Mouse (Mus musculus) spleen, adult 18-20 months (tissue): ENCODE measurements at regions not wholly inside any gene's neighbourhood (a gene's known extent, or its start where the extent isn't known, plus 50 kb on each side); places are given as distances from the start of the nearest gene placed in this dataset.

Experiments
- DNase-seq, 2 experiments: peaks; one replicate each; pipeline ENCODE4 v3.0.0; 2022; ENCODE audit warnings: mixed read lengths in 2 of 2

DNA sequence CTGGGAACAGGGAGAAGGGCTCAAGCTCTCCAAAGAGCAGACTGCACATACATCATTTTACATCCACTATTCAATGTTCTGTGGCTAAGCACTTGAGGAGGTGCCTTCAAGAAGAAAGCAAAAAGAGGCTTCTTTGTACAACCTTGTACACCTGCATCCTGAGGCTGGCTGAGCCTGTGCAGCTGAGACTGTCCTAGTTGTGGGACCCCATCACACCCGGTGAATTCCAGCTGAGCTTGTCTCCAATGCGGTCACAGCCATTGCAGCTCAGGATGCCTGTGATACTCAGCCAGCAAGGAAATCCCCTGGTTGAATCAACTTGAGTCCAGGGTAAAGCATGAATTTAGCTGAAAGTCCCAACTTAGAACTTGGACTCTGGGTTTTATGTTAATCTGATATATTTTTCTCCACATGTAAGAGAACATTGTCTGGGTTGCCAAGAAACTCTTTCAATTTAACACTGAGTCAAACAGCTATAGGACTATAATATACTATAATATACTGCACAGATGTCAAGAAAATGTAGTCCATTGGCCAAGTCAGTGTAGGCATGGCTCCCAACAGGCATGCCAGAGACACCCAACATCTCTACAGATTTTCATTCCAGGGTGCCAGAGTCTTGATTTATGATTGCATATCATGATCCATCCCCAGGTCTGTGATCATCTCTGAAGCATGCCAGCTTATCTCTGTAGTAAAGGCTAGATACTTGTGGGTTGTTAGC is 599.2 kb downstream of the Pard3 start:
- DNase-seq: no peak

DNA sequence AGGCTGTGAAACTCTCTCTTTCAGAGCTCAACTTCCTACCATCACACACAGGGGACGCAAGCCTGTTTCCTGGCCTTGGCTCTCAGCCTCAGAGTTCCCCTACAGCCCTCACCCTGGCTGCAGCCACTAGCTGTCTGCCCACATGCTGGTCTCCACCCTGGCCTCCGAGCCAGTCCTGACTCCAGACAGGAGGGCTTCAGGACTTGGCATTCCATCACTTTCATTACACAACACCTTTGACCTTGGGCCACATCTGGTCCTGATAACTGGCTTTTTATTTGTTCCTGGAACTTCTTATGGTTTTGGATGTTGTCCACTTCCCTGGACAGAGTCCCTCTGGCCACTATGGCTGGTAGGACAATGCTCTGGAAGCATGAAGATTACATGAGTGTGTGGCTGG is 602.9 kb downstream of the Pard3 start:
- no peak for DNase-seq

DNA sequence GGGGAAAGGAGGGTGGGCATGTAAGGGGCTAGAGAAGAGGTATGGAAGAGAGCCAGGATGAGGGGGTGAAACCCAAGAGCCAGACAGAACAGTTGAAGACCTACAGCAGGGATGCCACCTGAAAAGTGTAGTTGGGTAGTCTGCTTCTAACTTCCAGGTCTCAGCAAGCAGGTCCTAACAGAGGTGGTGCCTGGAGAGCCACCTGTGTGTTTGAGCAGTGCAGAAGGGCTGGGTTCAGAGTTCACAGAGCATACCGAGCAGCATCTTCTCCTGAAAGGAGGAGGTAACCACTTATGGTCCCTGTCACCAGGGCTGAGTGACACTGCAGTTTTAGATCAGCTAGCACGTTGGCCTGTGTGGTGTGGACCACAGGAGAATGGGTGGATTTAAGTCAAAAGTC is 605.3 kb downstream of the Pard3 start:
- no peak for DNase-seq

DNA sequence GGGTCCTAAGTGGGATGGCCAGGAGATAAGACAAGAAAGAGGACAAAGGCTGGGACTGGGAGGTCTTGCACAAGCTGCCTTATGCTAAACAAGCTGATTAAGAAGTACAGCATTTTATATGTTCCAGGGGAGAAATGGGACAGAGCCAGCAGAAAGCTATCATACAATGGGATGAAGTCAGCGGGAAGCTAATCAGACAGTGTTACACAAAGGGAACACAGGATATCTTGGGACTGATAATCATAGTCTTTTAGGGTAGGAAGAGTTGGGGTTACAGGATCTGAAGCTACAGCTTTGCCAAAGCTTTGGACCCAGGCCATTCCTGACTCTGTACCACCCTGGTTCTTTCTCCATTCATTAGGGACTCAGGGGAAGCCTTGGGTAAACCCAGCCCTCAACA is 610.4 kb downstream of the Pard3 start:
- DNase-seq: no peak

DNA sequence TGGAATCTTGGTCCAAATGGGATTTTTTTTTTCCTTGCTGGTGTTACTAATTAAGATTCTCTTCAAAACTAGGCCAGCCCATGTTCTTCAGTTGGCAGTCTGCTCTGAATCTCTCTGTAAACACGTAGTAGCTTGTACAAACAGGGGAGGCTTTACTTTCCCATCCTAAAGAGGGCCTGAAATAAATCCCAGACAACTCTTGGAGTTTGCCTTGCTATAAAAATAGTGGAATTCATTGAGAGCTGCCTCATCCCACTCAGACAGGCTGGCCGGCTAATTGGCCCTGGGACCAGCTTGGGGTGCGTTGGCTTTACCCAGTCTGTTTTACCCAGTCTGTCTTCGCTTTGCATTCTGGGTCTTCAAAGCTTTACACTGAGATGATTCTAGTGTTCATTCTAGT is 611.7 kb downstream of the Pard3 start:
- no peak for DNase-seq

DNA sequence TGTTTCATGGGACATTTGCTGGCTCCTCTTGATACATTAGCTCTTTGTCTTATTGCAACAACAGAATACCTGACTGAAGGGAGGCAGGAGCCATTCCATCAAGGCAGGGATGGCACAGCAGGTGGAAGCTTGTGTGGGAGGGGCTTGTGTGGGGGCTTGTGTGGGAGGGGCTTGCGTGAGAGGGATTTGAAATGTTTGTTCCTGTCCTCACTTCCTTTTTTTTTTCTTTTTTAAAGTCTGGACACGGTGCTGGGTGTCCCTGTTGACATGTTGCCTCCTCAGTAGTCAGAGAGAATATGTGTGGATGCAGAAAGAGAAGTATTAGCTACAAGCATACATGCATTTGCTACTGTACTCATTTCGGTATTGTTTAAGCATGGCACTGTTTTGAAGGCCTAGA is 616.5 kb downstream of the Pard3 start:
- DNase-seq: no peak

DNA sequence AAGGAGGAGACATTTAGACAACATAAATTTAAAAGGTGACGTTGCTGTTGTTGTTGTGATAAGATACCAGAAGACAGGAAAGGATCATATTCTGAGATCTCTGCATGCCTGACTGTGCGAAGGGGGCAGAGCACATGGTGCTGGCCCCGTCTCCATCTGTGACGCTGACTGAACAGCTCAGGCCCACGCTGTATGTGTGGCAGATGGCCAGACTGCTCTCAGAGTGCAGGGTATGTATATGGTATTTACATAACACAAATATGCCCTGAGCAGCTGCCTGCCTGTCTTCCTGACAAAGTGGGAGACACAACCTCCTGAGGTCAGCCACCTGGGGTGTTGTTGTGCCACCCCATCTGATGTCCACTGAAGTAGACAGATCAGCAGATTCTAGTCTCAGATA is 620.5 kb downstream of the Pard3 start:
- DNase-seq: no peak

DNA sequence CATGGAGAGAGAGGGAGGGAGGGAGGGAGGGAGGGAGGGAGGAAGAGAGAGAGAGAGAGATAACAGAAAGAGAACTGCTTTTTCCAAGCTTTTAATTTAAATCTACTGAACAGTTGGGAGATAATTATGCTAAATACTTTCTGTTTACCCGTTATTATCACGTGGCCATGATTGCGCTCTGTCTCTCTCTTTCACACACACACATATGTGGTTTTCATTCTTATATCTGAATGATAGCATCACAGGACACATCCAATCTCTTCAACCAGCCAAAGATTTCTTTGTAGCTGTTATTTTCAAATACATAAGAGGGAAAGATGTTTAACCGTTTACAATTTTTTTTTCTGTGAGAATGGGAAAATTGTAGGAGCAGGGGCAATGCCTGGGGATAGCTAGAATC is 627.1 kb downstream of the Pard3 start:
- no peak for DNase-seq

DNA sequence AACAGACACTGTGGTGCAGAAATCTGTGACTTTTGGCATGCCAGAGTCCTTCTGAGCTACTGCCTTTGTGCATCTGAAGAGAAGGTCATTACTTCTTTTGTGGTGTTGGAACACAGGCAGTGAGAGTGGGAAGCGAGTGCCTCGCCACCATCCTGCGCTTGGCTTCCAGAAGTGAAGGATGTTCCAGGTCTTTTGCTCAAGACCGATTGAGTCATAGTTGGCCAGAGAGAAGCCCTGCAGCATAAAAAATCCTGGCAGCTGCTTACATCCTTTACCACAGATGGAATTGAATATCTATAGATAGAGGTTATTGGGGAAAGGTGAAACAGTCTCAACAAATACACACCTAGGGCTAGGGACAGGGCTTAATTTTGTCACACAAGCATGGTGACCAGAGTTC is 634.7 kb downstream of the Pard3 start:
- no peak for DNase-seq

DNA sequence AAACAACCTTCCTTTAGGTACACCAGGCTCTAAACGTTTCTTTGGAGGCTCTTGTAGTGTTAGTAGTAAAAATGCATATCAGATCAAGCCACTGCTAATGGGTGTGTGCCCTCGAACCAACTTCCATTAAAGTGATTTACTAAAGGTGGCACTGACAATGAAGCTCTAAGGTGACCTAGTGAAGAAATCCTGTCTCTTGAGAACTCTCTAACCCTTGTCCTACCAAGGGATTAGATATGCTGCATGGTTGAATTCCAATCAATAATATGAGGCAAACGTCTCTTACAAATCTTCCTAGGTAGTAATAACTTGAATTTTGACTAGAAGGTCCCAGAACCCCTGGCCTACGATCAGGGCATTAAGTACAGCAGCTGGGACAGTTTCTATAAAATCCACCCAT is 640.7 kb downstream of the Pard3 start:
- DNase-seq: no peak

DNA sequence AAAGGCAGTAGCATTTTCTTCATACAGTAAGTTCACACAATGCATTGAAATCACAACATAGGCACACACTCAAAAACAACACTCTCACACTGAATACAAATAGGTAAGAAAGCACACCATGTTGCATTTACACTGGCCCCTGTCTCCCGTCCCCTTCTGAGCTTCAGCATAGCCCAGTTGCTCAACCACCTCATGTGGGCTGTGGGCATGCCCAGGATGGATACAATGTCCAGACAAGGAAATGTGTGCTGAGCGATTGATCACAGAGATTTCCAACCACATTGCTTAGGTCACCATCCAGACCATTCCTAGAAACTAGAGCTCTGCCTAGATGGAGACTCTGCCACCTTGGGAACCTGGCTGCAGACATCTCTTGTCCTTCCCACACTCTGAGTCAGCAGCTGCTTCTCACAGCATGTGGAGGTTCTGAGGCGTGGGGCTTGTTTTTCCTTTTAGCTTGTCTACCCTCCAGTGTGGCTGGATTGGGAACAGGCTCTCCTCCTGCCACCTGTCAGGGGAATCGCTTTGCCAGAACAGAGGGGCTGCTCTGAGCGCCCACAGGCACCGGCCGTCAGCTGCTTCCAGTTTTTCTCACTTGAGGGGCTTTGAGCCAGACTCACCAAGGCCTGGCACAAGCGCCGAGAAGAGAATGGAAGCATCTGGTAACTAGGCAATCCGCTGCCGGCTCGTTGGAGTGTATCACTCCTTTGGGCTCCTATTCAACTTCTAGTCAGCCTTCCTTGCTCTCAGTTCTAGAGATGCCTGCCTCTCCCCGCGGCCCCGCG is 642.5 kb downstream of the Pard3 start:
- DNase-seq: no peak

DNA sequence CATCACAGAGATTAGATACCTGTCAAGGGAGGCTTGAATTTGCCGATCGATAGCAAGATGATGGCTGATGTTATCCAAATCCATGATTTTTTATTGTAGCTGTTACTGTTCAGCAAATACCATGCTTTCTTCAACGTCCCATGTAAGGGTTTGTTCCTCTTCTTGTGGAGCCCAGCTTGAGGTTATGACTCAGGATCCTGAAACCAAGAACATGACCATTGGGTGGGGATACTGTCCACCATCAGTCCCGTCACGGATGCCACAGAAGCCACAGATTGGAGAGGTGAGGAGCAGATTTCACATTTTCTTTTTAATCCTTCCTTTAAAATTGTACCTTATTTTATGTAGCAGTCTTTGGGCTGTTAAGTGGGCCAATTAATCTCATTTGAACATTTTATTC is 645.7 kb downstream of the Pard3 start:
- DNase-seq: no peak

DNA sequence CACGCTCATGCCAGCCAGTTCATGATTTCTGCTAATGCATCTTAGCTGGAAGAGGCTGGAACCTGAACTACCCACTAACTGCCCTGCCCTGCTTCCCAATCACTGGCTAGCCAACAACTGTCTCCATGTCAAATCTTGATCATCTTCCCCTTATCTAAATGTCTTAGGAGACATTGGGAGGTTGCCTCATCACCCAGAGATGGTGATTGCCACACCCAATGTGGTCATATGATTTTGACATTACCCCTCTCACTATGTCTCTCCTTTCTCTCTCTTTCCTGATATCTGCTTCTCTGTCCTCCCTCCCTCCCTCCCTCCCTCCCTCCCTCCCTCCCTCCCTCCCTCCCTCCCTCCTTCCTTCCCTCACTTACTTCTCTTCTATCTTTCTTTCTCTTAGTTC is 643.3 kb upstream of the Nrp1 start:
- no peak for DNase-seq

DNA sequence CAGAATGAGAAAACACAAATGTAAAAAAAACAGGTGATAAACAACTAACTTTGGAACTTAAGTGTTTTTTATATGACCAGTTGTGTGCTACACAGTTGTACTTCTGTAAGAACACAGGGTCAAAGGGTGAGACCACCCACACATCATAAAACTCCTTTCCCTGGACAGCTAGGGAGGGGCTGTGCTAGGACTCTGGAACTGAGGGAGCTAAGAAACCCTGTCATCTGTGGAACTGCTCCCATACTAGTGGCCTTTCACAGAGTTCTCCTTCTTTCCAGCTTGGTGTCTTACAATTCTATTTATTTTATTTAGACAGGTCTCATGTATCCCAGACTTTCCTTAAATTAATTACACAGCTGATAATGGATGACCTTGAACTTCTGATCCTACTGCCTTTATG is 640.4 kb upstream of the Nrp1 start:
- DNase-seq: no peak

DNA sequence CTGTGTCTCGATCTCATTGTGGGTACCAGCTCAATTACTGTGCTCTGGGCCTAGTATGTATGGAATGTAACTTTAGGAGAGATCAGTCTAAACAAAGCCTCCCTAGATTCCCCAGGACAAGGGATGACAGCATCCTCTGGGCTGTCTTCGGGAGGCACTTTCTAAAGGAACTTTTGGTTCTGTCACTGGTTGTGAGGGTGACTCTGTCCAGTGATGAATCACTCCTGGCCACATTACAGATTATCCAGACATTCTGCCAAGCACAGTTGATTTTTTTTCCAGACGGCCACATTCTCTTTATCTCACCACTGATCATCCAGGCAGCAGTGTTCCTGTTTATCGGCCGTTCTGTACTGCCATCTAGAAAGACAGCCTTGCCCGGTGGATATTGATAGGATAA is 638.5 kb upstream of the Nrp1 start:
- DNase-seq: no peak

DNA sequence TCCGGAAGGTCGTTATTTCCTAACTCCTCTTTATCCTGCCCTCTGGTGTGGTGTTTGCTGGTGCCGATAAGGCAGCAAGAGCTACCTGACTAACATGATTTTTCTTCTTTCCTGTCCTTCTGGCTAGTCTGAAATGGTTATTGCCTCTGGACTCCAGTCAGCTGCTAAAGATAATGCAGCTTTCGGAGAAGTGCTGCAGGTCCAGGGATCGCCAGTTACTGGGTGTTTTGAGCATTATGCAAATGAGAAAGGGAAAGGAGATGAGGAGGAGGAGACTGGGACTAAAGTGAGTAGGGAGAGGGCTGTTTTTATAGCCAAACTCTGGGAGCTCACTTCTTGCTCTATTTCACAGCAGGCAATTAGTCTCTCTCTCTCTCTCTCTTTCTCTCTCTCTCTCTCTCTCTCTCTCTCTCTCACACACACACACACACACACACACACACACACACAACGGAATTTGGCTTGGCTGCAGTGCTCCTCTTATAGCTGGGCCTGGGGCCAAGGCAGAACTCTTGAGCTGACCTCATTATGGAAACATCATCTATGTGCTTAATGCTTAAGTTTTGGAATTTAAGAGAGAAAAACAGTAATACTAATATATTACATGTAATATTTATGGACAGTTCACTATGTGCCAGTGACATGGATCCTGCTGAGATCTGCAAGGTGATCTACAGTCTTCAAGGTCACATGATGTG is 637.7 kb upstream of the Nrp1 start:
- DNase-seq: no peak

DNA sequence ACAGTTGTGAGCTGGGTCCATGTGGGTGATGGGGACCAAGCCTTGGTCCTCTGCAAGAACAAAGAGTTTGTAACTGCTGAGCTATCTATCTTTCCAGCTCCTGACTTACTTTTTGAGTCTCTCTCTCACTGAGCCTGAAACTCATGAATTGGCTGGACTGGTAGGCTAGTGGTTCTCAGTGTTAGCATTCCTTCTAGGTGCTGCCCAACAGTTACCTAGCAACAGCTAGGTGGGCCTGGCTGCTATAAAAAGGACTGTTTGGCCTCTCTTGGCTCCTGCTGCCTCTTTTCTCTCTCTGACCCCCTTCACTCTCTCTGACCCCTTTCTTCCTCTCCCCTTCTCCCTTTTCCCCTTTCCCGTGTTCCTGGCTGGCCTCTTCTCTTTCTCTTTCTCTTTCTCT is 636.8 kb upstream of the Nrp1 start:
- no peak for DNase-seq

DNA sequence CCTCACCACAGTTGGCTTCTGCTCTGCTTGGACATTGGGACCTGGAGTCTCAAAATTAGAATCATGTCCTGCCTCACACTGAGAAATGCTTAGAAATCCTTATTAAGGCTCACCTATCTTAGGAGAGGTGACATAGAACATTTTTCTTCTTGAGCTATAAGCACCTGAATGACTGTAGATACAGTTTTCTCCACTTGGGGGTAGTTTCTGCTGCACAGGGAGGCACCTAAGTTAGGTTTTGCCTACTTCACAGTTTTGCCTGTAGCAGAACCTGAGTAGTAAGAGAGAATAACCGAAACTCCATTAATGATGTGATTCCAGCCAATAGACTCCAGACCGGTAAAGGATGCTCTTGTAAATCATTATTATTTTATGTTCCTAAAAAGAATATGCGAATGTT is 624.3 kb upstream of the Nrp1 start:
- no peak for DNase-seq

DNA sequence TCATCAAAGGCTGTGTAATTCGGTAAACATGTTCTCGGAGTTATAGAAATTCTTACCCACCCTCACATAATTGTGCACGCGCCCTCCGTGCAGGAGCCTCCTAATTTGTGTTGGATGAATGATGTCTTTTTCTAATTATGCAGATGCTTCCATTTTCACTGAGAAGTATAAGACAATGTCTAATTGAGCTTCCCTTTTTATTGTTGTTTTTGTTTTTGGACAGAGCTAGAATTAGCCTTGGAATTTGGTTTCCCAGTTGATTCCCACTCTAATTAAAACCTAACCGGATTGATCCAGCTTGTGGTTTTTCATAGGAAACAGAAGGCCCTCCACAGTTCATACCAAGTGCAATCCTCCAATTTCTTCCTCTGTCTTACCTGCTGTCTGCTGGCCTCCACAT is 616.2 kb upstream of the Nrp1 start:
- no peak for DNase-seq

DNA sequence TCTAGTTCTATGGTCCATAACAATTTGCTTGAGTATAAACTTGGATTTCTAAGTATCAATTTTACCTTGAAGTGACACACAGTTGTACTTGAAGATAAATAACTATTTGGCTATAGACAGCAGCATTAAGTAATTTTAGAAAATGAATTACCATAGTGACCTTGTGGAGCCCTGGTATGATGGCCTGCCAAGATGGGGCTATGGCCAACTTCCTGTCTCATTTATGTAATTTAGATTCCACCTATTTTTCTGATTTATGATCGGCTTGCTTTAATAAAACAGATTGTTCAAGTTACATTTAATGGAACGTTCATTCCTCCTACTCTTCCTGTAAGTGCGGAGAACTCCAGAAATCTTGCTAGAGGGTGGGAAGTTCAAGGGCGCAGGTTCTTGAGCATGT is 613.2 kb upstream of the Nrp1 start:
- no peak for DNase-seq

DNA sequence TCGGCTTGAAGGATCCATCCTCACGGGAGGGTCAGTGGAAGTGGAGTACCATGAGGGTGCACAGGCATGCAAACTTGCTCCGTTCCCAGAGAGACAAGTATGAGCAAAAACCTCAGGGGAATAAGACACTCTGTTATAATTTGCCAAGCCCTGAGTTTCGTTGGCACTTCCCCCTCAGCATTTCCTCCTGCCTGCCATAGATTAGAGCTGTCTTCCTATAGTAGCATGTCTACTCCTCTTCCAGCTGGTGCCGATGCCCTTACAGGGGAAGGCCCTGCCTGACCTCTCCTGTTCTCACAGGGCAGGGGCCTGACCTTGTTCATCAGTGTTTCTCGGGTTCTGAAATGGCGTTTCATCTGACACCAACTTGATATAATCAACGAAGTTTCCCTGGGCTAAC is 611.9 kb upstream of the Nrp1 start:
- DNase-seq: no peak

DNA sequence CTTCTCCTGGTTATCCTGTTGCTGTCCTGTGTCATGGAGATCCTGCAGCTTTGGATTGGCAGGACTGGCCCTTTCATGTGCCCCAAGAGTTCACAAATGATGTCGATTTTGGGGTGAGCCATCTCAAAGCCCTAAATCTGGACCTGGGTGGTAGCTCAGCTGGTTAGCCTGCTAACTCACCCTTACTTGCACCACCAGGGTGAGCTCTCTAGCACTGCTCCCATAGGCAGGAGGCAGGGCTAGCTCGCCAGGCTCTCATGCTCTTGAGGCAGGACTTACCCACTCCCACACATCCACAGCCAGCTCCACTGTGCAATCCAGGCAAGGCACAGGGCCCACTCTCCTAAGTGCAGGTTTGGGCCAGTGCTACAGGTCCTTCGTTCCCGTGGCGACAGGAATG is 605.5 kb upstream of the Nrp1 start:
- DNase-seq: no peak

DNA sequence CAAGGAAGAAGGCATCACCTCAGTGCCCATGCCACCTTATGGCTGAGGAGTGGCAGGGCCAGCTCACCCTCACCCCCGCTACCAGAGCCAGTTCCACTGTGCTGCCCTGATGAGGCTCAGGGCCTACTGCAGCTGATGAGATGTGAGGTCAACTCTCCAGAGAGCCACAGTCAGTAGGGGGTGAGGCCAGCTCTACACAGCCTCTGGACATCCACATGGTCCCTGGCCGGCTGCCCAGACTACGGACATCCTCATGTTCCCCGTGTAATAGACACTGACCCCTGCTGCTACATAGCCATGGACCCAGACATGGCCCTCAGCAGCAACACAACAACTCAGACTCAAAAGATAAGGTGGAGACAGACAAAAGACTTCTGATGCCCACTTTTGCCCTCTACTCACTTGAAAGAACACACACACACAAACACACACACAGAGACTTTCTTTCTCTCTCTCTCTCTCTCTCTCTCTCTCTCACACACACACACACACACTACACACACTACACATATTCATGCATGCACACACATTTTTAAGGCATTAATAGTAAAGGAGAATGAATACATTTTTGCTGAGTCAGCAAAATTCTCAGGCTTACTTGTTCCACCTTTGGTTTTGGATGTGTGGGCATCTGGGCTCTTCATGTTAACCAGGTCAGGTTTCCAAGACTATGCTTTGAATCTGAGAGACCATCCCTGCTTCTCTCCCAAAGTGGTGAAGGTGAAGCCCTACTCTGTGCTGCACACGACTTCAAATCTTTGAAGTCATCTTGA is 604.4 kb upstream of the Nrp1 start:
- DNase-seq: no peak
